Mouse (Mus musculus) spleen, adult 2 months (tissue): ENCODE measurements around the gene Duoxa1. TPM values are rescaled to one million over a fixed set of nuclear protein-coding genes. Genes with fewer than 3 reads are reported as not detected.
A peak's percentile ranks its signal among the peaks of the same experiment; 100 is the strongest.

ENCODE experiments used
- DNase-seq, 2 experiments: peaks; one replicate each; pipeline versions ENCODE4 v3.0.0 to v3.0.0-alpha.2; 2012 to 2021; ENCODE audit warnings: low spot score in 2 of 2, low read depth in 1 of 2
- H3K27ac ChIP-seq: fragments of 200-500 bp; 2 replicates; pipeline ENCODE4 v1.5.1; 2012; ENCODE audit warnings: low read length, inconsistent platforms; ENCODE audit not compliant: insufficient read depth
- H3K27me3 ChIP-seq: fragments of 200-500 bp; 2 replicates; pipeline ENCODE4 v1.6.1; 2012; ENCODE audit warnings: mild to moderate bottlenecking, moderate library complexity, low read length, inconsistent platforms; ENCODE audit not compliant: control insufficient read depth, insufficient read depth
- H3K36me3 ChIP-seq: fragments of 200-500 bp; 2 replicates; pipeline ENCODE4 v1.6.1; 2012; ENCODE audit warnings: mild to moderate bottlenecking, low read length, inconsistent platforms; ENCODE audit not compliant: control insufficient read depth, insufficient read depth
- H3K4me1 ChIP-seq: fragments of 200-500 bp; 2 replicates; pipeline ENCODE4 v1.6.1; 2011; ENCODE audit warnings: inconsistent platforms; ENCODE audit not compliant: control insufficient read depth, insufficient read depth, insufficient read length
- H3K4me3 ChIP-seq: fragments of 200-500 bp; 2 replicates; pipeline ENCODE4 v1.5.1; 2011; ENCODE audit warnings: mild to moderate bottlenecking, inconsistent platforms; ENCODE audit not compliant: insufficient read depth, insufficient read length; ENCODE audit errors: extremely low read depth
- CTCF ChIP-seq: fragments of 200-500 bp; IDR thresholded peaks from 2 replicates; pipeline ENCODE4 v1.5.1; 2011; ENCODE audit warnings: mild to moderate bottlenecking, inconsistent platforms; ENCODE audit not compliant: insufficient read depth, insufficient read length, insufficient replicate concordance; ENCODE audit errors: extremely low read depth
- POLR2A ChIP-seq: fragments of 200-500 bp; IDR thresholded peaks from 2 replicates; pipeline ENCODE4 v1.6.1; 2011; ENCODE audit warnings: low read depth, low read length, inconsistent platforms
- WGBS: fragments of 180-500 bp; shearing (Covaris S2); methylation state at CpG from one replicate; pipeline ENCODE4 v1.1.7; 2018; 5-methylcytosine and 5-hydroxymethylcytosine counted together
- polyA plus RNA-seq: library from polyadenylated mRNA; depleted of rRNA; stranded (reverse); fragments of >200 nt; gene quantifications from 2 replicates; pipeline ENCODE4 v1.2.3, GENCODE M21; 2012

Duoxa1 gene
- polyA plus RNA-seq, 1 experiment, result not detected

DNA sequence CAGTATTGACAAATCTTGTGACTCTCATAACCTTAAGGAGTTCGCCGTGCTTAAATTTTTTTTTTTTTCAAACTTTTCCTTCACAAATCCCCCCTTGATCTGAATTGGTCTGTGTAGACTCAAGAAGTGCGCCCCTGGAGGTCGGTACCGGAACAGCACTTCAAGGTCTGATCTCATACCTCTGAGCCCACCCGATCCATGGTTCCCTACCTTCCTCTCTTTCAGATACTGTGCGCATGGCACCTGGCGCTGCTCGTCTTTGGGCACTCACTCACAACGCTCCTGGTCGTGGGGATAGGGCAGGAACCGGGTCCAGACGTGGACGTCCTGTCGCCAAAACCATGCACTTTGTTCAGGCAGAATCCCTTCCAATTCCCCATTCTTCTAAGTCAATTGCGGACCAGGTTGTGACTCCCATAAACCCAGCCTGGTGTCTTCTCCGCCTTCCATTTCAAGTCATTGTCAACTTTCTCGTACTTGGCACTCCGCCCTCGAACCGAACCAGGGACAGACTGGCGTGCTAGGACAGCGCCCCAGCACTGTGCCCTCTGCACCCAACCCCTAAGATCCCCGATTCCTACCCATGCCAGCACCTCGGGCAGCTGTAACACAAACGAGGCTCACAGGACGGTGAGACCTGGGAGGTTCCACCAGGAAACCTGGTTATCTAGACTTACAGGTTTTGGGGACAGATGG, 660 bp downstream of the Duoxa1 start:
- peak; percentile 26 to 54 for DNase-seq
- Histone ChIP-seq H3K27me3 (peaks cover 6% of the 10 kb centered on the region), H3K27ac (no peak overlapping the region), H3K36me3 (no peaks in the 10 kb centered on the region), H3K4me1 (peaks cover 3% of the 10 kb centered on the region; the same call in 1 of the 2 replicates), H3K4me3 (no peak overlapping the region)
- TF ChIP-seq CTCF (peak; percentile 72; the same call in 1 of the 2 replicates), POLR2A (no peak)
- 7% methylated on average over 27 of the region's 27 CpGs for WGBS

DNA sequence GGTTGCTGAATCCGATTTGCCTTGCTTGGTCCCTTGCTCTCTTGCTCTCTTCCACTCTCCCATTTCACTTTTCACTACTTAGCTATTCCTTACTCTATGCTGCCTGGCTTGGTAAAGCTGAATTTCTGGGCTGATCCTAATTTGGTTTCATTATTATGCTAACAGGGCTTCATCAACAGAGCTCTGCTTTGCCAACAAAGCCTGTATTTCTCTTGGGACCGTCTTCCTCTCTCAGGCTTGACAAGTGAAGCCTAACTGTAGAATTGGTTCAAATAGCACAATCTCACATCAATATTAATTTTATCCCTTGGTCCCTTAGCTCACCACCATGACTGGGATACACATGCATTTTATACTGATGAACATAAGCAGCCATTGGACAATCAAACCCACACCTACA, 2.0 kb downstream of the Duoxa1 start:
- no peak for TF ChIP-seq CTCF
- TF ChIP-seq POLR2A, result no peak
- 81% methylated on average over 2 of the region's 2 CpGs for WGBS
- no peaks in the 10 kb centered on the region for H3K36me3 ChIP-seq
- DNase-seq, result no peak
- no peak overlapping the region for H3K27ac ChIP-seq
- H3K4me1 ChIP-seq, result peaks cover 3% of the 10 kb centered on the region; the same call in 1 of the 2 replicates
- H3K27me3 ChIP-seq, result peaks cover 6% of the 10 kb centered on the region
- H3K4me3 ChIP-seq, result no peak overlapping the region

DNA sequence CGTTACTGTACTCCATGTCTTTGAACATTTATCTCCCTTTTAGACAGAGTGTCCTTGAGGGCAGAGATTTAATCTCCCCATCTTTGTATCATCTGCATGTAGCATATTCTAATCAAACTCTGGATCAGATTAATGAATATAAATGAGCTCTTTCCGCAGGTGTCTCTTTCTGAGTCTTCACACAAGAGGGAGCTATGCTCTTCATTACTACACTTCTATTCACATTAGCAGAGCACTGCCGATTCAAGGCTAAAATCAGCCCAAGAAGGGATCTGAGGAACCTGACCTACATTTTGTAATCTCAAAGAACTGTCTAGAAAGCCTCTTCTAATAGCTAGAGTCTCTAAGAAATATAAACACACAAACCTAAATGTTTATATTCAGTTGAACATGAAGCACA, 3.9 kb downstream of the Duoxa1 start:
- Histone ChIP-seq H3K4me1 (peaks cover 3% of the 10 kb centered on the region; the same call in 1 of the 2 replicates), H3K27ac (no peak overlapping the region), H3K36me3 (no peaks in the 10 kb centered on the region), H3K4me3 (no peak overlapping the region), H3K27me3 (peaks cover 6% of the 10 kb centered on the region)
- no peak for DNase-seq
- WGBS, result 38% methylated on average over 3 of the region's 3 CpGs
- TF ChIP-seq POLR2A (no peak), CTCF (no peak)

DNA sequence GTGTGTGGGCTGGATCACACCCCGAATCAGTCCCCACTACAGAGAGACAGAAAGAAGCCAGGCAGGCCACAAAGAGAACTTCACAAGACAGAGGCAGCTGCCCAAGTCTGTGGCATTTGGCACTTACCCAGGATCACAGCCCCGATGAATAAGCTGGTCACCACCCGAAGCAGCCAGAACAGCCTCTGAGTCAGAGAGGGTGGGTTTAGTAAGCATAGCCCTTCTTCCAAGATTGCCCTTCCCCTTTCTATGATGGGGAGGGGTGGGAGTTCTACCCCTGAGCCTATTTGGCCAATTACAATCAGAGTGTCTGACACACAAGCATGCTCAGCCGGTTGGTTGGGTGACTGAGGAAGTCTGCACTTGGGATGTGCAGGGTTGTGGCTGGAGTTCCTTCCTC, 7.3 kb downstream of the Duoxa1 start:
- no peak overlapping the region for H3K4me3 ChIP-seq
- no peaks in the 10 kb centered on the region for H3K36me3 ChIP-seq
- H3K4me1 ChIP-seq, result peaks cover 6% of the 10 kb centered on the region; the same call in 1 of the 2 replicates
- WGBS, result 6% methylated on average over 4 of the region's 4 CpGs
- H3K27ac ChIP-seq, result no peak overlapping the region
- TF ChIP-seq CTCF, result no peak
- TF ChIP-seq POLR2A, result no peak
- peaks cover 7% of the 10 kb centered on the region for H3K27me3 ChIP-seq
- no peak for DNase-seq

DNA sequence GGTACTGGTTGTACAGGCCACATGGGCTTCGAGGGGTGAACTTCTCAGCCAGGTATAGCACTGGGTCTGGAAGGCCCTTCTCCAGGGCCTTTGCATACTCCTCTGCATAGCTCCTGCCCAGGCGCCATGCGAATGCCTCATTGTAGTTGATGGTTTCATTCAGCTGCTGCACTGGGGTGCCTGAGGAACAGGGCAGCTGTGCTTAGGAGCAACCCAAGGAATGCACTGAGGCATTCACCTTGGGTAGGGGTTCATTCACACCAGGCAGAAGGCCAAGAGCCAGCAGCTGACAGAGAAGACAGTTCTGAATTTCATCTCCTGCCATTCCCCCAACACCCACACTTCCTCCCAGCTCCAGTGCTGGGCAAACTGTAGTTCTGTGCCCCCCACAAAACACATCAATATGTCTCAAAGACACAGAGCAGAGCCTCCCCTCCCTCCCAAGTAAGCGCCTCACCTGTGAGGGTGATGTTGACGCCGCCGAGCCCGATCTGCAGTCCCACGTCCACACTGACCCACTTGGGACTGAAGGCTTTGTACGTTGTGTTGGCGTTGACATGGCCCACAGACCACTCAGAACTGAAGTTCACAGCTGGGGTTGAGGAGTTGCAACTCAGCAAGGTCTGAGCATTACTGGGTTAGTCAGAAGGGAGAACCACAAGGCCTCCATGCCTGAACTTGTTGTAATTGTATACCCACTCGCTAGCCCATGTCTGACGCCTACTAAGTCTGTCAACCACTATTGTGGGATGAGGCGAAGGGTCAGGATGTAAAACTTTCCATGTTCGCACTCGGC, 8.2 kb downstream of the Duoxa1 start:
- H3K4me1 ChIP-seq, result peaks cover 9% of the 10 kb centered on the region; the same call in 1 of the 2 replicates
- no peaks in the 10 kb centered on the region for H3K36me3 ChIP-seq
- no peak for DNase-seq
- 88% methylated on average over 16 of the region's 16 CpGs for WGBS
- no peak overlapping the region for H3K4me3 ChIP-seq
- H3K27me3 ChIP-seq, result peaks cover 12% of the 10 kb centered on the region
- no peak overlapping the region for H3K27ac ChIP-seq
- TF ChIP-seq POLR2A (no peak), CTCF (no peak)

DNA sequence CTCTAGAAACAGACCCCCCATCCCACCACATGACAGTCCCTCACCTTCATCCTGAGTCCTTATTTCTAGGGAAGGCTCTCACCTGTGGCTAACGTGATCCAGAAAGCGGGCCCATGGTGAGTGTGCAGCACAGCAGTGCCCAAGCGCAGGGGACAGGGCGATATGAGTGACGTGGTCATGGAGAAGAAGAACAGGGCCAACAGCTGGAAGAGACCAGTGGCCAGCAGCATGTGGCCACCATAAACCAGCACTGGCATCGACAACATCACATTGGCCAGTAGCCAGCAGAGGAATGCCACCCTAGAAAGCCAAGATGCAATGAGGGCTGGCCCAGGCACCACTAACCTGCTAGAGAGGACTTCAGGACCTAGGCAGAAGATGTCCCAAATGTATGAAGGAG, 9.0 kb downstream of the Duoxa1 start:
- Histone ChIP-seq H3K27me3 (peaks cover 20% of the 10 kb centered on the region), H3K36me3 (no peaks in the 10 kb centered on the region)
- 90% methylated on average over 6 of the region's 6 CpGs for WGBS

More for the DNA sequence above, 9.0 kb downstream of the Duoxa1 start:
- no peak overlapping the region for H3K4me3 ChIP-seq
- no peak for TF ChIP-seq POLR2A
- no peak for TF ChIP-seq CTCF
- peaks cover 9% of the 10 kb centered on the region; the same call in 1 of the 2 replicates for H3K4me1 ChIP-seq
- no peak overlapping the region for H3K27ac ChIP-seq
- DNase-seq, result no peak
